Mouse (Mus musculus) CH12.LX (cell line): Measurements from ENCODE around the gene Vps26a.

Experiments used
- BHLHE40 ChIP-seq: IDR thresholded peaks from 2 replicates; pipeline ENCODE4 v1.6.1; 2011; ENCODE audit warnings: mild to moderate bottlenecking, low read depth, low read length, improper control_type of control experiment
- CTCF ChIP-seq, 2 experiments: IDR thresholded peaks in 1 of 2; conservative IDR thresholded peaks in 1 of 2; 2 replicates each; pipeline ENCODE4 v1.5.1; 2011 to 2012; ENCODE audit warnings: low read depth in 2 of 2, low read length in 2 of 2, improper control_type of control experiment in 1 of 2, inconsistent platforms in 1 of 2, mild to moderate bottlenecking in 1 of 2, moderate library complexity in 1 of 2
- GABPA ChIP-seq: IDR thresholded peaks from 2 replicates; pipeline ENCODE4 v1.6.1; 2012; ENCODE audit warnings: low read depth, low read length, improper control_type of control experiment, inconsistent platforms; ENCODE audit not compliant: insufficient replicate concordance
- POLR2A ChIP-seq: IDR thresholded peaks from 2 replicates; pipeline ENCODE4 v1.6.1; 2011; ENCODE audit warnings: low read depth, mild to moderate bottlenecking, improper control_type of control experiment, low read length

DNA sequence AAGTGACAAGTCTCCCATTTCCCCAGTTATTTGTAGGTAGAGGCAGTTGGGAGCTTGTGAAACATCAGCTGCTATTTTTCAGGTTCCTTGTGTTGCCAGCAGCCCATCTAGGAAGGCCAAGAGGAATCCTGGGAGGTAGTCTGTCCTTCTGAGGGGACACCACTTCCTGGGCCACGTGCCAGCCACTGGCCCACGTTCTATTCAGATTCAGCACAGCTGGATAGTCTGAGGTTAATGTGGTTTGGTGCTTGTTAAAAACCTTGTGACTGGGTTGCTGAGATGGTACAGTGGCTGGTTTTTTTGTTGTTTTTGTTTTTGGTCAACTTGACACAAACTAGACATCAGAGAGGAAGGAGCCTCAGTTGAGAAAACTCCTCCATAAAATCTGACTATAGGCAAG, 46.2 kb upstream of the Vps26a start:
- no peak for TF ChIP-seq CTCF (conservative IDR thresholded peaks at IDR 0.05 in 1 of 2, IDR thresholded peaks at IDR 0.05 in 1 of 2; ENCODE audit: low read depth in 2 of 2, low read length in 2 of 2)
- no peak for TF ChIP-seq GABPA
- TF ChIP-seq BHLHE40: peak; percentile 92
- TF ChIP-seq POLR2A: no peak
